Mouse (Mus musculus) midbrain, embryonic 15.5 days (tissue): ENCODE measurements at regions not wholly inside any gene's neighbourhood (a gene's known extent, or its start where the extent isn't known, plus 50 kb on each side); places are given as distances from the start of the nearest gene placed in this dataset. TPM values are rescaled to one million over a fixed set of nuclear protein-coding genes. Genes with fewer than 3 reads are reported as not detected.

Experiments
- microRNA-seq: library from miRNA; unstranded; fragments of <30 nt; microRNA quantifications from one replicate; pipeline ENCODE4, GENCODE M21; 2016

Small RNA genes in the stretch of these regions (microRNA-seq; reads per million reads assigned to microRNA genes)
- not detected for gene Gm27760
